Mouse (Mus musculus): ENCODE results near the gene Carnmt1. TPM values are rescaled to one million over a fixed set of nuclear protein-coding genes. Genes with fewer than 3 reads are reported as not detected.
"Not testable (repeated sequence)": the region's sequence is repeated elsewhere in the genome, so short reads cannot be mapped to it uniquely, and the experiment has no call there.

Gene Carnmt1
- polyA plus RNA-seq, 1 experiment = 3.1 TPM

DNA sequence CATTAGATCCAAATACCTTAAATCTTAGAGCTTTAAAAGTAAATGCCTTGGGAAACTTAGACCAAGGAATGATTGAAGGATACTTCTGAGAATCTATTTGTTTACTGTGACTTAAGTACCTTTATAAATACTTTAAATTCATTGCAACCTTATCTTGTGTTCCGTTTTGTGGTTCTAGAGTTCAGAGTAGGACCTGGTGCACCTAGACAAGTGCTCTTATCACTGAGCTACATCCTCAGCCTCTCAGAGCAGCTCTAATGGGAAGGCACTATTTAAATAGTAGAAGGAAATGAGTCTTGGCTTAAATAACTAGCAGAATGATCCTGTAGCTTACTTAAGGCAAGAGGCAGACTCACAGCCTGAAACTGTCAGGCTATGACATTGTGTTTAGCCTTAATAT lies 25.0 kb downstream of the Carnmt1 start:
- Histone ChIP-seq H3K36me3 (ENCODE audit: control insufficient read depth, insufficient read depth, low read length) (peaks cover 3% of the 10 kb centered on the region), H3K27me3 (ENCODE audit: control insufficient read depth, insufficient read depth, low read length) (no peaks in the 10 kb centered on the region), H3K27ac (ENCODE audit: insufficient read depth, low read length) (no peak overlapping the region), H3K4me3 (ENCODE audit: extremely low read depth, insufficient read depth, insufficient read length) (no peak overlapping the region), H3K4me1 (ENCODE audit: control insufficient read depth, insufficient read depth, insufficient read length) (no peaks in the 10 kb centered on the region)
- TF ChIP-seq POLR2A (IDR thresholded peaks at IDR 0.05; ENCODE audit: low read depth, low read length) (no peak), CTCF (IDR thresholded peaks at IDR 0.05; ENCODE audit: extremely low read depth, insufficient read depth, insufficient read length, insufficient replicate concordance) (no peak)
- WGBS = 74% methylated on average over 1 of the region's 1 CpGs
- no peak for DNase-seq (ENCODE audit: low read depth in 1 of 2, low spot score in 2 of 2)

DNA sequence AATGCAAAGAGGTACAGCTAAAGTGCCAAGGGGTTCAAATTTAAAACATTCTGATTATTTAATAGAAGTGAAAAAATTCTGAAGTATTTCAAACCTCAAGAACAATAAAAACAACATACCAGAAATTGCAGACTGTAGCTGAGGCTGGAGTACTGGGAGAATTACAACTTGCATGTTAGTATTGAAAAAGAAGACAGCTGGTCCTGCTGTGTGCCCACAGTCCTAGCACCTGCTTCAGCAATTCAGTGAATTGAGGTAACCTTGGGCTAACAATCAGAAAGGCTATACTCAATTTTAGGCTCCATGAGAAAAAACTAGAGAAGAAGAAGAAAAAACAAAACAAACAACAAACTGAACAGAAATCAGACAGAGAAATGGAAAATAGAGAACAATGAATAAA lies 37.5 kb downstream of the Carnmt1 start:
- no peaks in the 10 kb centered on the region; the same call in 1 of the 2 replicates for H3K4me1 ChIP-seq (ENCODE audit: control insufficient read depth, insufficient read depth, insufficient read length)
- H3K4me3 ChIP-seq (ENCODE audit: extremely low read depth, insufficient read depth, insufficient read length) = no peak overlapping the region
- no peak for DNase-seq (ENCODE audit: low read depth in 1 of 2, low spot score in 2 of 2)
- no peak overlapping the region for H3K27ac ChIP-seq (ENCODE audit: insufficient read depth, low read length)
- TF ChIP-seq CTCF (IDR thresholded peaks at IDR 0.05; ENCODE audit: extremely low read depth, insufficient read depth, insufficient read length, insufficient replicate concordance) (no peak), POLR2A (IDR thresholded peaks at IDR 0.05; ENCODE audit: low read depth, low read length) (no peak)
- no peaks in the 10 kb centered on the region for H3K27me3 ChIP-seq (ENCODE audit: control insufficient read depth, insufficient read depth, low read length)
- no peaks in the 10 kb centered on the region for H3K36me3 ChIP-seq (ENCODE audit: control insufficient read depth, insufficient read depth, low read length)

DNA sequence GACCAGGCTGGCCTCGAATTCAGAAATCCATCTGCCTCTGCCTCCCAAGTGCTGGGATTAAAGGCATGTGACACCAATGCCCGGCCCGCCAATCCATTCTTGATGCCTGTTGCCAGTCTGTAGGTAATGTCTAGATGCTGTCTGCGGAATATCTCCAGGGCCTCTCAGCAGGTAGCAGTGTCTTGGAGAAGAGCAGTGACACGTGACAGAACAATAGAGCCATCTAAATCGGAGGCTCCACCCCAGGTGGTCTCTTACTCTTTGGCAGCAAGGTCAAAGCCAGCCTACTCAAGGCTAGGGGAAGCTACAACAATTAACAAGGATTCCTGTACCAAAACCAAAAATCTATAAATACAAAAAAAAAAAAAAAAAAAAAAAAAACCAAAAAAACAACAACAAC lies 40.3 kb downstream of the Carnmt1 start:
- 92% methylated on average over 6 of the region's 6 CpGs for WGBS
- no peak for DNase-seq (ENCODE audit: low read depth in 1 of 2, low spot score in 2 of 2)
- Histone ChIP-seq H3K27me3 (ENCODE audit: control insufficient read depth, insufficient read depth, low read length) (no peaks in the 10 kb centered on the region), H3K4me1 (ENCODE audit: control insufficient read depth, insufficient read depth, insufficient read length) (peaks cover 4% of the 10 kb centered on the region), H3K27ac (ENCODE audit: insufficient read depth, low read length) (no peak overlapping the region), H3K4me3 (ENCODE audit: extremely low read depth, insufficient read depth, insufficient read length) (no peak overlapping the region), H3K36me3 (ENCODE audit: control insufficient read depth, insufficient read depth, low read length) (no peaks in the 10 kb centered on the region)
- no peak for TF ChIP-seq POLR2A (IDR thresholded peaks at IDR 0.05; ENCODE audit: low read depth, low read length)
- TF ChIP-seq CTCF (IDR thresholded peaks at IDR 0.05; ENCODE audit: extremely low read depth, insufficient read depth, insufficient read length, insufficient replicate concordance) = no peak

DNA sequence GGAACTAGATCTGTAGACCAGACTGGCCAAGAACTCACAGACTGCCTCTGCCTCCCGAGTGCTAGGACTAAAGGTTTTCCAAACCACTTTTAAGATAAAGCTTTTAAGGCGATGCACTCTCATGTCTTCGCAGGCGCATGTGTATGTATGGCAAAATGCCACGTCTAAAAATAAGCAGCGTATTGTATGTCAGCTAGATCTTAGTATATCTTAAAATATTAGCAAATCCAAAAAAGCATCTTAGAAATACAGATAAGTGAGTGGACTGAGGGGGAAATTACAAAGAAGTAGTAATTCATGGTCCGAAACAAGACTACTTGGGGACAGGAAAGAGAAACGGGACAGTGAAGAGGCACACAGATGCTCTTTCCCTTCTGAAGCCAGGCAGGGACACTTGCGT lies 41.0 kb downstream of the Carnmt1 start:
- H3K27me3 ChIP-seq (ENCODE audit: control insufficient read depth, insufficient read depth, low read length) = no peaks in the 10 kb centered on the region
- 82% methylated on average over 9 of the region's 9 CpGs for WGBS
- TF ChIP-seq CTCF (IDR thresholded peaks at IDR 0.05; ENCODE audit: extremely low read depth, insufficient read depth, insufficient read length, insufficient replicate concordance) (no peak), POLR2A (IDR thresholded peaks at IDR 0.05; ENCODE audit: low read depth, low read length) (no peak)
- H3K27ac ChIP-seq (ENCODE audit: insufficient read depth, low read length) = no peak overlapping the region
- no peaks in the 10 kb centered on the region for H3K36me3 ChIP-seq (ENCODE audit: control insufficient read depth, insufficient read depth, low read length)
- H3K4me1 ChIP-seq (ENCODE audit: control insufficient read depth, insufficient read depth, insufficient read length) = peaks cover 4% of the 10 kb centered on the region
- DNase-seq (ENCODE audit: low read depth in 1 of 2, low spot score in 2 of 2) = no peak
- H3K4me3 ChIP-seq (ENCODE audit: extremely low read depth, insufficient read depth, insufficient read length) = no peak overlapping the region

- no peak for DNase-seq (ENCODE audit: low read depth in 1 of 2, low spot score in 2 of 2)
- peak overlapping the region; percentile 98 for H3K27ac ChIP-seq (ENCODE audit: insufficient read depth, low read length)
- H3K4me3 ChIP-seq (ENCODE audit: extremely low read depth, insufficient read depth, insufficient read length) = peak overlapping the region; percentile 68
- H3K27me3 ChIP-seq (ENCODE audit: control insufficient read depth, insufficient read depth, low read length) = no peaks in the 10 kb centered on the region
- H3K4me1 ChIP-seq (ENCODE audit: control insufficient read depth, insufficient read depth, insufficient read length) = peaks cover 4% of the 10 kb centered on the region
- H3K36me3 ChIP-seq (ENCODE audit: control insufficient read depth, insufficient read depth, low read length) = no peaks in the 10 kb centered on the region
- TF ChIP-seq CTCF (IDR thresholded peaks at IDR 0.05; ENCODE audit: extremely low read depth, insufficient read depth, insufficient read length, insufficient replicate concordance) = no peak
- TF ChIP-seq POLR2A (IDR thresholded peaks at IDR 0.05; ENCODE audit: low read depth, low read length) = no peak
- WGBS = 51% methylated on average over 16 of the region's 16 CpGs
These were observed 41.7 kb downstream of the Carnmt1 start for GRCm38 (mm10) chr19:18712153-18712865.

- Histone ChIP-seq H3K27me3 (ENCODE audit: control insufficient read depth, insufficient read depth, low read length) (no peaks in the 10 kb centered on the region), H3K36me3 (ENCODE audit: control insufficient read depth, insufficient read depth, low read length) (no peaks in the 10 kb centered on the region), H3K27ac (ENCODE audit: insufficient read depth, low read length) (peak within 1 kb of the TSS; percentile 98), H3K4me3 (ENCODE audit: extremely low read depth, insufficient read depth, insufficient read length) (peak within 1 kb of the TSS; percentile 71), H3K4me1 (ENCODE audit: control insufficient read depth, insufficient read depth, insufficient read length) (peaks cover 4% of the 10 kb centered on the region)
- WGBS = under 1% methylated on average over 49 of the region's 49 CpGs
- DNase-seq (ENCODE audit: low read depth in 1 of 2, low spot score in 2 of 2) = peak; percentile 96 to 98
- peak; percentile 38 for TF ChIP-seq POLR2A (IDR thresholded peaks at IDR 0.05; ENCODE audit: low read depth, low read length)
- peak; percentile 59; the same call in 1 of the 2 replicates for TF ChIP-seq CTCF (IDR thresholded peaks at IDR 0.05; ENCODE audit: extremely low read depth, insufficient read depth, insufficient read length, insufficient replicate concordance)
These were observed 42.3 kb downstream of the Carnmt1 start, which contains the start of gene D030056L22Rik for GRCm38 (mm10) chr19:18712866-18713300. Gene D030056L22Rik, plus strand, starts transcription at chr19:18713193.

DNA sequence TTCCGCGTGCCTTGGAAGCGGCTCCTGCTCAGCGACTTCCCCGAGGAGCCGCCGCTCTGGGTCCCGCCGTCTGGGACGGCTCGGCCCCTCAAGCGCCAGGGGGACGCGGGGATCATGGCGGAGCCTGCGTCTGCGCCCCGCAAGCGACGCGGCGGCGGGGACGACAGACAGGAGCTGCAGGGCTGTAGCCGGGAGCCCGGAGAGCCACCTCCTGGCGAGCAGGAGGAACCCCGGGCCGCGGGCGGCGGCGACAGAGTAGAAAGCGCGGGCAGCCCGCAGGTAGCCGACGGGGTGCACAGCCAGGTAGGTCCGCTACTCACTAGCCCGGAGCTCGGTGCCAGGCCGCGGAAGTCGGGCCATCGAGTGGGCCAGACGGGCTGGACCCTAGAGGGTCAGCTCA lies 42.8 kb downstream of the Carnmt1 start:
- not testable (repeated sequence) for H3K4me1 ChIP-seq (ENCODE audit: control insufficient read depth, insufficient read depth, insufficient read length); H3K36me3 ChIP-seq (ENCODE audit: control insufficient read depth, insufficient read depth, low read length); H3K27me3 ChIP-seq (ENCODE audit: control insufficient read depth, insufficient read depth, low read length)
- under 1% methylated on average over 42 of the region's 46 CpGs for WGBS
- Histone ChIP-seq H3K4me3 (ENCODE audit: extremely low read depth, insufficient read depth, insufficient read length) (peak overlapping the region; percentile 71), H3K27ac (ENCODE audit: insufficient read depth, low read length) (peak overlapping the region; percentile 61; the same call in 1 of the 2 replicates)
- peak; percentile 26 to 58 for DNase-seq (ENCODE audit: low read depth in 1 of 2, low spot score in 2 of 2)
